Mouse (Mus musculus) intestine, embryonic 16.5 days (tissue): ENCODE data around the gene Actb. TPM values are rescaled to one million over a fixed set of nuclear protein-coding genes. Genes with fewer than 3 reads are reported as not detected.

ENCODE experiments used
- ATAC-seq: fragments of 200-750 bp; cut with Nextera tagmentation; 2 replicates; pipeline ENCODE4 v1.8.0; 2017; ENCODE audit warnings: moderate TSS enrichment, moderate library complexity
- H3K27ac ChIP-seq: fragments of 300-500 bp; sonication (generic); 2 replicates; pipeline ENCODE4 v1.5.1; 2014; ENCODE audit warnings: mild to moderate bottlenecking, low read length
- H3K27me3 ChIP-seq: fragments of 300-500 bp; sonication (generic); replicated peaks from 2 replicates; pipeline ENCODE4 v1.6.1; 2014; ENCODE audit warnings: low read length, control low read depth, mixed read lengths; ENCODE audit not compliant: control insufficient read depth, insufficient read depth
- H3K36me3 ChIP-seq: fragments of 300-500 bp; sonication (generic); 2 replicates; pipeline ENCODE4 v1.6.1; 2014; ENCODE audit warnings: low read length, control low read depth; ENCODE audit not compliant: control insufficient read depth, insufficient read depth
- H3K4me1 ChIP-seq: fragments of 300-500 bp; sonication (generic); 2 replicates; pipeline ENCODE4 v1.6.1; 2014; ENCODE audit warnings: low read length, control low read depth, mixed read lengths; ENCODE audit not compliant: control insufficient read depth, insufficient read depth
- H3K4me2 ChIP-seq: fragments of 300-500 bp; sonication (generic); 2 replicates; pipeline ENCODE4 v1.6.1; 2014; ENCODE audit warnings: low read depth, low read length, control low read depth
- H3K4me3 ChIP-seq: fragments of 300-500 bp; sonication (generic); 2 replicates; pipeline ENCODE4 v1.5.1; 2014; ENCODE audit warnings: mild to moderate bottlenecking, low read length
- H3K9ac ChIP-seq: fragments of 300-500 bp; sonication (generic); 2 replicates; pipeline ENCODE4 v1.6.1; 2014; ENCODE audit warnings: low read depth, low read length
- H3K9me3 ChIP-seq: fragments of 300-500 bp; sonication (generic); 2 replicates; pipeline ENCODE4 v1.6.1; 2016; ENCODE audit warnings: low read length, control low read depth; ENCODE audit not compliant: control insufficient read depth
- WGBS: fragments of 180-500 bp; shearing (Covaris S2); extraction: QIAGEN DNeasy Blood & Tissue Kit; methylation state at CpG from one replicate; pipeline ENCODE4 v1.1.7; 2014; 5-methylcytosine and 5-hydroxymethylcytosine counted together
- polyA plus RNA-seq: library from polyadenylated mRNA; unstranded; fragments of >200 nt; fragmentation: Nextera tagmentation; extraction: Ambion mirVana; gene quantifications from 2 replicates; pipeline ENCODE4 v1.2.1, GENCODE M21; 2015

The Actb gene
- polyA plus RNA-seq, 1 experiment from 2014 or later: 14,111 TPM

GRCm38 (mm10) chr5:142876896-142877295 is 29.7 kb downstream of the Actb start:
- H3K9me3 ChIP-seq: no peaks in the 10 kb centered on the region
- no peaks in the 10 kb centered on the region for H3K27me3 ChIP-seq
- WGBS: 91% methylated on average over 5 of the region's 5 CpGs
- H3K4me1 ChIP-seq: peaks cover 11% of the 10 kb centered on the region; the same call in 1 of the 2 replicates
- no peak overlapping the region for H3K9ac ChIP-seq
- H3K36me3 ChIP-seq: peaks cover 17% of the 10 kb centered on the region; the same call in 1 of the 2 replicates
- no peak overlapping the region for H3K4me2 ChIP-seq
- H3K27ac ChIP-seq: no peak overlapping the region
- ATAC-seq: no peak; the same call in 1 of the 2 replicates
- no peak overlapping the region for H3K4me3 ChIP-seq

GRCm38 (mm10) chr5:142875513-142875905 is 31.0 kb downstream of the Actb start:
- Histone ChIP-seq H3K9me3 (no peaks in the 10 kb centered on the region), H3K4me2 (no peak overlapping the region), H3K27me3 (no peaks in the 10 kb centered on the region), H3K4me1 (peaks cover 2% of the 10 kb centered on the region; the same call in 1 of the 2 replicates), H3K36me3 (peaks cover 19% of the 10 kb centered on the region; the same call in 1 of the 2 replicates), H3K27ac (no peak overlapping the region), H3K9ac (no peak overlapping the region), H3K4me3 (no peak overlapping the region)
- 95% methylated on average over 10 of the region's 10 CpGs for WGBS
- ATAC-seq: no peak

- H3K27me3 ChIP-seq: no peaks in the 10 kb centered on the region
- WGBS: 86% methylated on average over 13 of the region's 13 CpGs
- no peaks in the 10 kb centered on the region for H3K9me3 ChIP-seq
- H3K27ac ChIP-seq: no peak overlapping the region
- no peaks in the 10 kb centered on the region for H3K4me1 ChIP-seq
- H3K9ac ChIP-seq: no peak overlapping the region; the same call in 1 of the 2 replicates
- ATAC-seq: no peak
- H3K4me3 ChIP-seq: no peak overlapping the region
- H3K36me3 ChIP-seq: peaks cover 19% of the 10 kb centered on the region; the same call in 1 of the 2 replicates
- H3K4me2 ChIP-seq: no peak overlapping the region
Observed at GRCm38 (mm10) chr5:142874791-142875512, 31.6 kb downstream of the Actb start.

GRCm38 (mm10) chr5:142873718-142874117 is 32.8 kb downstream of the Actb start:
- ATAC-seq: no peak
- H3K4me1 ChIP-seq: no peaks in the 10 kb centered on the region
- H3K36me3 ChIP-seq: peaks cover 19% of the 10 kb centered on the region; the same call in 1 of the 2 replicates
- no peak overlapping the region for H3K4me3 ChIP-seq
- WGBS: 92% methylated on average over 7 of the region's 7 CpGs
- no peak overlapping the region for H3K27ac ChIP-seq
- no peaks in the 10 kb centered on the region for H3K9me3 ChIP-seq
- no peak overlapping the region for H3K9ac ChIP-seq
- no peak overlapping the region for H3K4me2 ChIP-seq
- H3K27me3 ChIP-seq: no peaks in the 10 kb centered on the region

GRCm38 (mm10) chr5:142871765-142872164 is 34.8 kb downstream of the Actb start:
- Histone ChIP-seq H3K27me3 (no peaks in the 10 kb centered on the region), H3K36me3 (peaks cover 14% of the 10 kb centered on the region; the same call in 1 of the 2 replicates), H3K27ac (no peak overlapping the region), H3K9me3 (no peaks in the 10 kb centered on the region), H3K4me3 (no peak overlapping the region), H3K4me2 (no peak overlapping the region), H3K4me1 (no peaks in the 10 kb centered on the region), H3K9ac (0 out of 2 replicates have a peak overlapping the region, but pooled peaks have one; percentile 2)
- no peak for ATAC-seq
- 63% methylated on average over 12 of the region's 12 CpGs for WGBS

GRCm38 (mm10) chr5:142869463-142869862 is 37.1 kb downstream of the Actb start:
- H3K4me1 ChIP-seq: no peaks in the 10 kb centered on the region
- H3K9me3 ChIP-seq: no peaks in the 10 kb centered on the region
- no peak for ATAC-seq
- no peak overlapping the region for H3K4me2 ChIP-seq
- H3K9ac ChIP-seq: no peak overlapping the region
- no peak overlapping the region for H3K4me3 ChIP-seq
- no peaks in the 10 kb centered on the region for H3K27me3 ChIP-seq
- 0 out of 2 replicates have a peak, but pooled peaks cover 5% of the 10 kb centered on the region for H3K36me3 ChIP-seq
- no peak overlapping the region for H3K27ac ChIP-seq
- WGBS: 75% methylated on average over 13 of the region's 13 CpGs

- H3K9ac ChIP-seq: no peak overlapping the region; the same call in 1 of the 2 replicates
- no peak overlapping the region for H3K4me2 ChIP-seq
- H3K4me3 ChIP-seq: no peak overlapping the region
- 0 out of 2 replicates have a peak, but pooled peaks cover 5% of the 10 kb centered on the region for H3K9me3 ChIP-seq
- no peaks in the 10 kb centered on the region for H3K27me3 ChIP-seq
- 43% methylated on average over 16 of the region's 16 CpGs for WGBS
- no peaks in the 10 kb centered on the region for H3K4me1 ChIP-seq
- no peak overlapping the region for H3K27ac ChIP-seq
- ATAC-seq: no peak
- H3K36me3 ChIP-seq: no peaks in the 10 kb centered on the region
Observed at GRCm38 (mm10) chr5:142857763-142858229, 48.8 kb downstream of the Actb start.

- 75% methylated on average over 4 of the region's 4 CpGs for WGBS
- Histone ChIP-seq H3K4me1 (no peaks in the 10 kb centered on the region), H3K27me3 (no peaks in the 10 kb centered on the region), H3K9ac (no peak overlapping the region), H3K27ac (no peak overlapping the region), H3K4me2 (no peak overlapping the region), H3K9me3 (0 out of 2 replicates have a peak, but pooled peaks cover 5% of the 10 kb centered on the region), H3K36me3 (no peaks in the 10 kb centered on the region), H3K4me3 (no peak overlapping the region)
- no peak for ATAC-seq
Observed at GRCm38 (mm10) chr5:142856408-142856807, 50.1 kb downstream of the Actb start.

GRCm38 (mm10) chr5:142854877-142855276 is 51.7 kb downstream of the Actb start:
- no peak for ATAC-seq
- Histone ChIP-seq H3K9me3 (0 out of 2 replicates have a peak, but pooled peaks cover 5% of the 10 kb centered on the region), H3K4me2 (no peak overlapping the region), H3K9ac (no peak overlapping the region), H3K27ac (no peak overlapping the region), H3K36me3 (no peaks in the 10 kb centered on the region), H3K27me3 (no peaks in the 10 kb centered on the region), H3K4me1 (no peaks in the 10 kb centered on the region), H3K4me3 (no peak overlapping the region)
- WGBS: 77% methylated on average over 10 of the region's 10 CpGs
